Mouse (Mus musculus) heart, postnatal 0 days (tissue): ENCODE measurements at regions not wholly inside any gene's neighbourhood (a gene's known extent, or its start where the extent isn't known, plus 50 kb on each side); places are given as distances from the start of the nearest gene placed in this dataset.

Source experiments
- CTCF ChIP-seq: IDR thresholded peaks from 2 replicates; pipeline ENCODE4 v1.5.1; 2016; ENCODE audit warnings: antibody characterized with exemption, control low read depth, low read depth
- EP300 ChIP-seq: IDR thresholded peaks from 2 replicates; pipeline ENCODE4 v1.6.1; 2016; ENCODE audit warnings: antibody characterized with exemption, low read depth

DNA sequence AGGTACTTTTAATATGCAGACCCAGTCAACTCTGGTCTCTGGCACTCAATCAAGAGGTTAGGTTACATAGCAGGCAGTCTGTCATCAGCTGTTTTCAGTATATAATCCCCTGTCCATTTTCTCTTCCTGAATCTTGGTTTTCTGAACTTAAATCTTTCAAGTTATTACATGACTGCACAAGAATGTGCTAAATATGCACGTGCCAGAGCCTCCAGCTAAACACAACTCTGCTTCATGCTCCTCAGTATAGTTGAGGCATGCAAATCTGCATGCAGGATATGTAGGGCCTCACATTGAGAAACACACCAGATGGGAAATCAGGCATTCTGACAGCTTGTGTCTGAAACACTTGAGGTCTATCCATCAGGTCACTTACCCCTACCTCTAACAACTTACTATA is 1214.0 kb downstream of the Efnb2 start:
- no peak for TF ChIP-seq CTCF
- TF ChIP-seq EP300, result no peak
